Mouse (Mus musculus): ENCODE data around the gene Zzz3.

Gene Zzz3

DNA sequence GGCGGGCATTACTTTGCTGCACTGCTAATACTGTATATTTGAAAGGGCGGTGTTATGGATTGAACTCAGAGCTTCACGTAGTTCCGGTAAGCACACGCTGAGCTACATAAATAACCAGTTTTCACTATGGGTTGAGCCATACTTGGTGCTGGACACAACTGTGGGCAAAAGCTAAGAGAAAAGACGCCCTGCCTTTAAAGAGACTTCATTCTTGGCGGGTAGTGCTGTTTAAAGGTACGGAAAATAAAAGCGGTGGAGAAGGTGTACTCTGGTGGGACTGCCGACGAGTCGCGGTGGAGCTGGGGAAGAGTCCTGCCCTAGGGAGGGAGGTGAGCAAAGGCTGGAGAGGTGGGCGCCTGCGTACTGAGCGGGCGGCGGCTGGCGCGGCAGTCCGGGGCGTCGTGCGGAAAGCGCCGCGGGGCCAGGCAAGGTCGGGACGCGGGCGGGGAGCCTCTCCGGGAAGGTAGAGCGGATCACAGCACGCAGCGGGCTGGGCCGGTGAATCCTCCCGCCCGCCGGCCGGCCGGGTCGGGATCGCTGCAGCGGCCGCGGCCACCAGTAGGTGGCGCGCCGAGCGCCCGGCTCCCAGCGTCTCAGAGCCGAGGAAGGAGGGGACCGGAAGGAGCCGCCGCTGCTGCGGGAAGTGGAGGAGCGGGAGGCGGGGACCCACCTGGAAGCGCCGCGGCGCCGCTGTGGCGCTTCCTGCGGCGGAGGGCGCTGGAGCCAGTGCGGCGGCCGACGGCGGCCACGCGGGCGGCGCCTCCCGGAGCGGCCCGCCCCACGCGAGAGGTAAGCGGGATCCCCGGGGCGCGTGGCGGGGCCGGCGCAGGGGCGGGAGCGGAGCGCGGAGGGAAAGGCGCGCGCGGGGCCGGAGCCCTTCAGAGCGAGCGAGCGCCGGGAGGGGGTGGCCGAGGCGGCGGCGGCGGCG, at the start of gene Zzz3:
Zzz3 (plus strand) TSS at position 124 of the 928 bp plus-strand sequence.
- in situ Hi-C loops (cut with MseI, MboI): no loop called here

DNA sequence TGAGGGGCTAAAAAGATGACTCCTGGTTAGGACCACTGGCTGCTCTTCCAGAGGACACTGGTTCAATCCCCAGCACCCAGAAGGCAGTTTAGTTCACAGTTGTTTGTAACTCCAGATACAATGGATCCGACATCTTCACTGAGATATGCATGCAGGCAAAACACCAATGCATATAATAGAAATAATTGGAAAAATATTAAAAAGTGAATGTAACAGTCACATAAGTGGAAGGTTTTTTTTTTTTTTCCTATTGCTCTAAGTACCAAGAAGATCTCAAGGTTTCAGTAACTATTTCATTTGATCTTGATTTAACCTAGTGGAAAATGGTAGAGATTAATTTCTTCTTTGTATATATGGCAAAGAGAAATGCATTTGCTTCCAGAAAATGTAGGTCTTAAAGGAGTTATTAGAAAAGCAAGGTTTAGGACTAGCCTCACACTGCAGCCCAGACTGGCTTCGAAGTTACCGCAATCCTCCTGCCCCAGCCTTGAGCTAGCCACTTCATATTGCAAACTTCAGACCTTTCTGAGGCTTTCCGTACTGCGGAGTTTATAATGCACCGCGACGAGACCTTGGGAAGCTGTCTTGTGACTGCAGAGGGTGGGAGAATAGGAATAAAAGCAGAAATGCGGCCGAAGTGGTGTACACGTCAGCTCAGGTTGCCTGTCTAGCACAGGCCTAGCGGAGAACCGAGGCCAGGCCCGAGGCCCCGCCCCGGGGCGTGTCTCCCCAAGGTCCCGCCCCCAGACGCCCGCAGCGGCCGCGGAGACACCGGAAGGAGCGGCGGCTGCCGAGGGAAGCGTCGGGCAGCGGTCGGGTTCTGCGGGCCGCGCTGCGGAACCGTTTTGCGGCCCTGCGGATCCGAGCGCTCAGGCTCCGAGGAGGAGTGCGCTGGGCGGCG, 49.3 kb upstream of the Zzz3 start, which contains the start of gene Usp33:
Usp33 (plus strand) TSS at position 747 of the 901 bp plus-strand sequence.
- in situ Hi-C loops (cut with MseI, MboI): no loop called here

DNA sequence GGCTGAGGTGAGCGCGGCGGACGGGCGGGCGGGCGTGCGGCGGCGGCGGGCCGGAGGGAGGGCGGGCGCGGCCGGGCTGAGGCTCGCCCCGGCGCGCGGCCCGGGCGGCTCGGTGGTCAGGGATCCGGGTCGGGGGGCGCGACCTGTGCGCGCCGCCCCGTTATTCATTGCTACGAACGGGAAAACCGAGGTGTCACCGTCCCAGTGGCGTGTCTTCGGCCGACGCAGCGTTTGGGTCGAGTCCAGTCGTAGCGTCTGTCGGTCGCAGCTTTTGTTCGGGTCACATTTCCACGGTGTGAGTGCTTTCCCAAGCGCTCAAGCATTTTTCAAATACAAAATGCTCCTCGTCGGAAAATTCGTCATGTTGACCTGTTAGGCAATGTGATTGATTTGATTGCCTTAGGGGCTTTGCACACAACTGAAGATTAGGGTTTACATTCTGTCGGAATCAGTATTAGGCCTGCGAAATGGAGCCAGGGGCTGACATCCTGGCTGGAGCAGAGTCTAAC, 48.6 kb upstream of the Zzz3 start:
- in situ Hi-C loops (cut with MseI, MboI): no loop called here

DNA sequence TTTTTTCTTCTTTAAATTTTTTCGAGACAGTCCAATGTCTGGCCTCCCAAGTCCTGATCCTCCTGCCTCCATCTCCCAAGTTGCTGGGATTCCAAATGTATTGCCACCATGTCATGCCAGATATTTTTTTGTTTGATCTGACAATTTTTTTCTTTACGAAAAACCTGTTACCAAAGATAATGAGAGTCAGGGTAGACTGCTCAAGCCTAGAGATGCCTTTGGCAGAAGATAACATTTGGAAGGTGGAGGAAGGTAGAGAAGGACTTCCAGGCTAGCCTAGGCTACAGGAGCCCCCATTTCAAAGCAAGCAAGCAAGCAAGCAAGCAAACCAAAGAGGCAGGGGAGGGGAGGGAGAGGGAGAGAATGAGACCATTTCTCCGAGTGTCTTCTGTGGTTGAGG, 48.0 kb upstream of the Zzz3 start:
- in situ Hi-C loops (cut with MseI, MboI): no loop called here

DNA sequence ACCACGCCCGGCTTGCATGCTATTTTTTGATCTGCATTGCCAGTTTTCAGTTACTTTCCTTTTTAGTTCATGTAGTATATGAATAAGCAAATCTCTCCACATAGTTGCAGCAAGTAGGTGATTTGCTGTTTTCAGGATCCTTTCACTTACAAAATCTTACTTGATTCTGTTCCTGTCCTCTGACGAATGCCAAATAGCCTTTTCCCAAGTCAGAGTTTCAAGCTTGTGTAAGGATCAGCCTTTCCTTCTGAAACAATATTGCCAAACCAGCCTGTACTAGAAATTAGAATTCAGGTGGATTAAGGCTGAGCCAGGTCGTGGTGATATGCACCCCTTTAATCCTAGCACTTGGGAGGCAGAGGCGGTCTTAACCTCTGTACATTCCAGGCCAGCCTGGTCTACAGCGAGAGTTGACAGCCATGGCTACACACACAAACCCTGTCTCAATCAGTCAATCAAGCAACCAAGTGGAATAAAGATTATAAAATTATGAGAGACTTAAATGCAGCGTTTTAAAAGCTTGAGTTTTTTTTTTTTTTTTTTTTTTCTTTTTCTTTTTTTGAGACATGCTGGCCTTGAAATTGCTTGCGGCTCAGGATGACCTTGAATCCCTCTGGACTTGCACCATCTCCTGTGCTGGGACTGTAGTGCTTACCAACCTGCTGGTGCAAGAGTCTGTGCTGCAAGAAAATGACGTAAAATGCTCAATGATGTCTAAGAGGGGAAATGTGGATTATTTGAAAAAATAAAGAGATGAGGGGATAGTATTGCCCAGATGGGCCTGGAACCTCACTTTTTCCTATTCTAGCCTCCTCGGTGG, 47.1 kb upstream of the Zzz3 start:
- in situ Hi-C loops (cut with MseI, MboI): no loop called here

DNA sequence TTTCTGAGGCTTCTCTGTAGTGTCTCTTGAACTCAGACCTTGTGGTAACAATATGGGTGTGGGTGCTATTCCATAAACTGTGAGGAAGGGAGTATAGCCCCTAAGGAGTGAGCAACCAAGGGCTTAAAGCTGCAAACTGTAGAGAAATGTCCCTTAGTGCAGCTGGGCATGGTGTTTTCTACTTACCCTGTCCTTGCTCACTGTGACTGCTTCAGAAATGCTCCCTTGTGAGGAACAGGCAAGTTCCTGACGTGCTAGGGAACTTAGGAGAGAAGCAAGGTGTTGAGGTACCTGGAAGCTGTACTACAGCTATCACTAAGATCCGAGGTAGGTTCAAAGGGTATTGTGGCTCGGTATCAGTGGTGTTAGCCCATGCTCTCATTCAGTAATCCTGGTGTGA, 44.8 kb upstream of the Zzz3 start:
- in situ Hi-C loops (cut with MseI, MboI): no loop called here

DNA sequence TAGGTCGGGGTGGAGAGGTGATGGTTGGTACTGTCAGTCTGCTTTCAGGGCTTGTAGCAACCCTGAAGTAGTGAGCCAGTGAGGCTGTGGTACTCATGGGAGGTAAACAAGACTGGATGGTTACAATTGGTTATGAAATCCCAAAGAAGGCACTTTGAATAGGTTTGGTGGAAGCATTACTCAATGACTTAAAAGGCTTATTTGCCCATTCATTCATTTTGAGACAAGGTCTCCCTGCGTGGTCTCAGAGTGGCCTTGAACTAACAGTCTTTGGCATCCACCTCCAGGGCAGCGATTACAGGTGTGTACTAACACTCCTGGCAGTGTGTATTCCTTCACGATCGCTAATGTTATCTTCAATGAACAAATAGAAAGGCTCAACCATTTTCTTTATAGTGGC, 44.3 kb upstream of the Zzz3 start:
- in situ Hi-C loops (cut with MseI, MboI): no loop called here

DNA sequence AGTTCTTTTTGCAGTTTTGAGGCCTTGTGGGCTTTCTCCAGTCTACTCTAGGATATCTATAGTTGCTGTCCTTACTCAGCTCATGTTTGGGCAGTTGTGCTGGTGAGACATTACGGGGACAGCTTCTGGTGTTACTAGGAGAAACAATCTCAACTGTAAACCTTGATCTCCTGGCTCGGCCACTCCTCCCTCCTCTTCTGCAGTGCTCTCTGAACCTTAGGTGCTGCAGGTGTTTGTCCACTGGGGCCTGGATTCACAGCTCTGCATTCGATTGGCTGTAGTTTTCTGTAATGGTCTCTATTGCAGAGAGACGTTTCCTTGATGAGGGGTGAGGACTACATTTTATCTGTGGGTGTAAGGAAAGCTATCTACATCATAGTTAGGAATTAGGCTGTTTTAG, 43.0 kb upstream of the Zzz3 start:
- in situ Hi-C loops (cut with MseI, MboI): no loop called here

DNA sequence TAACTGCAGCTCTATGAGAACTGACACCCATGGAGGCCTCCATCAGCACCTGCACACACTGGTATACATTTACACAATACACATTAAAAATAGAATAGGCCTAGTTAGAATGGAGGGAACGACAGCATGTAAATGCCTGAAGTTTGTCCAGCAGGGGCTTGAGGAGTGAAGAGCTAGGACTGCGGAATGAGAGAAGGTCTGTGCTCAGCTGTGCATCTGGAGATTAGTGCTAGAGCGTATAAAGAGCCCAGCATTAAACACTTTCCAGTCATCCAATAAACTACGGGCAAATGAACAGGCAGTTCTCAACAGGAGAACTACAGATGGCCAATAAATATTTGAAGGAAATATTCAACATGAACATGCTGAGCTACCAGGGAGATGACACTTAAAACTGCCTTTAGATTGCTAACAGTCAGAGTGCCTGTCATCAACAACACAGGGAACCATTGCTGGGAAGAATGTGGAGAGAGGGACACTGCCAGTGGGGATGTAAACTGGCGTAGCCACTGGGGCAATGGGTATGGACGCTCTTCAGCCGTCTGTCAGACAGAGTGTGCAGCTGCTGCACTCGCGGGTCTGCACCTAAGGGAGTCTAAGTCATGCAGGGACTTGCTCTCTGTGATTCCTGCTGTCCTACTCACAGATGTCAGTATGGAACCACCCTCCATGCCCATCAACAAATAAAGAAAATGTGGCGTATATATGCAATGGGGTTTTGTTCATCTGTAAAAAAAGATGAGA, 41.7 kb upstream of the Zzz3 start:
- in situ Hi-C loops (cut with MseI, MboI): no loop called here

DNA sequence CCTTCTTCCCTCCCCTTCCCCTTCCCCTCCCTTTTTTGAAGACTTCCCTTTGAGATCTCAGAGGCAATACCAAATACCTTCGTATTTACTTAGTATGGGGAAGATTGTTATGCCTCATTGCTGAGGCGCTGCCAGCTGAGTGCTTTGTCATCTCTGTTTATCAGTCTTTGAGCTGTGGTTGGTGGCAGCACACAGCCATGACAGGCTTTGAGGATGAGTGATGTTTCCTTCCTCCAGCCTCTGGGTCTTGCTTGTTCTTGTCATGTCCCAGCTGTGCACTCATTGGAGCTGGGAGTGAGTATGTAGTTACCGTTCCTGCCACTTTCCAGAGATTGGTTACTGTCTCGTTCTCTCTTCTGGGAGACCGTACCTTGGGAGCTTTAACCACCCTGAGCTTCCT, 39.9 kb upstream of the Zzz3 start:
- in situ Hi-C loops (cut with MseI, MboI): no loop called here

DNA sequence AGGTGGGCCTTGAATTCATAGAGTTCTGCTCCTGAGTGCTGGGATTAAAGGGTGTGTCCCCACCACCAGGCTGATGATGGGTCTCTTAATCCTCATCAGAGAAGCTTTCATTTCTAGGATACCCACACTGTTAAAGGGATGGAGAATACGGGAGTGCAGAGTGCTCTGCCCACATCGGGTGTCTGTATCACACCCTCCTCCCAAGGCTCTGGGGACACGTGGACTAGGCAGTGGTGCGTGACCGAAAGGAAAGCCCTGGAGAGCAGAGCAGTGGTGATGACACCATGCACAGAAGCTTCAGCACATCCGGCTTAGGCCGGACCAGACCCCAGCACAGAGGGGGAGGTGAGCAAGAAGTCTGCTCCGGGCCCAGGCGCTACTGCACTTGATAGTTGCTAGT, 38.5 kb upstream of the Zzz3 start:
- in situ Hi-C loops (cut with MseI, MboI): no loop called here

DNA sequence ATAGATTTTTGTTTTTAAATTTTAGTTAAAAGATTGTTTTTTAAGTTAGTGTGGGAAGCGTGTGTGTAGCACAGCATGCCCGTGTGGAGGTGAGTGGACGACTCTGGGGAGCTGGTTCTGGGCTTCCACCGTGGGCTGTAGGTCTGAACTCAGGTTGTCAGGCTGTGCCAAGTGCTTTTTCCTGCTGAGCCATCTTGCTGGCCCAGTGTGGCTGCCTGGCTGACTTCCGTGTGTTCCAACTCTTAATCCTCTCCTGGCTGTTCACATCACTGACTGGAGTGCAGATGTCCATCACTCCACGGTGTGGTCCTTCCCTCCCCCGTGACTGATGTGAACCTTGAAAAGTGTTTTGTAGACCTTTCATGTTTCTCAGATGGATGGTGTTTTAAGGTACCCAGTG, 36.1 kb upstream of the Zzz3 start:
- in situ Hi-C loops (cut with MseI, MboI): no loop called here

DNA sequence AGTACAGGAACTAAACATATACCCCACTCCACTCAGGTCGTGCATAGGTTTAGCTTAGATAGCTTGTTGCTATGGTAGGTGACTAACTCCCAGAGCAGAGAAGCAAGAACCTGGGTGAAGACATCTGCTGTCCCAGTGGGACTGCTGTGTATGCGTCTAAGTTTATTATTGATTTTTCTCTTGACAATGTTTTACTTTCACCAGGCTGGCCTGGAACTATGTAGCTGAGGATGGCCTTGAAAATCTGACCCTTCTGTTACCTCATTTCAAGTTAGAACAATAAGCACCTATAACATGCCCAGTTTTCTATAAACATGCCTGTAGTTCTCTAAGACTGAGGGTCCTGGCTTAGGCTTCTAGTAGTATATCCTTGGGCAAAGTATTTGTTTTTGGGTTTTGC, 31.1 kb upstream of the Zzz3 start:
- in situ Hi-C loops (cut with MseI, MboI): no loop called here

DNA sequence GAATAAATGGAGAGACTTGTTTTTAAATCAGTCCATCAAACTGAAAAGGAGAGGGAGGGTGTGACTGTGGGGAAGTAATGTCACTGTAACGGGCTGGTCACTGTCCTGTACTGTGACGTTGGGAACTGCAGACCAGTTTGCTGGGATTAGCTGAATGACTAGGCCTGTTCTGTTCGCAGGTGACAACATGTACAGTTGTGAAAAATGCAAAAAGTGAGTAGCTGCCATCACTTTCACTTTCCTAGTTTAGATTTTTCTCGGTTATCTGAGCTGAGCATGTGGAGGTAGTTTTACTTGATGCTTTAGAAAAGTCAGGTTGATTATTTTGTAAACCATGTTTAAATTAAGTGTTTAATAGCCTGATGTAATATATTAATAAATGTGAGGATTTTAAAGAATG, 19.2 kb upstream of the Zzz3 start:
- in situ Hi-C loops (cut with MseI, MboI): no loop called here

DNA sequence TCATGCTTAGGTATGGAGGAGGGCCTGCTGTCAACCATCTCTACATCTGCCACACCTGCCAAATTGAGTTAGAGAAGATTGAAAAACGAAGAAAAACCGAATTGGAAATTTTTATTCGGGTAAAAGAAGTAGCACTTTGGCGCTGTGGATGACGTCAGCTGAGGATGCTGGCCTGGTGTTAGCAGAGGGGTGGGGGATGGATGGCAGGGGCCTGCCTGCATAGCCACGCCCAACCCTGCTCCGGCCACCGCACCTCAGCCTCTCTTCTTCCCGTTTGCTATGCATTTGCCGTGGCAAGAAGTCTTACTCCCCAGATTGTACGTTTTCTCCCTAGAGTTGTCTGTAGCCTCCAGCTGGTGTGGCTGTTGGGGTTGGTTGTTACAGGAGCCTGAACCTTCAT, 11.2 kb upstream of the Zzz3 start:
- in situ Hi-C loops (cut with MseI, MboI): no loop called here

DNA sequence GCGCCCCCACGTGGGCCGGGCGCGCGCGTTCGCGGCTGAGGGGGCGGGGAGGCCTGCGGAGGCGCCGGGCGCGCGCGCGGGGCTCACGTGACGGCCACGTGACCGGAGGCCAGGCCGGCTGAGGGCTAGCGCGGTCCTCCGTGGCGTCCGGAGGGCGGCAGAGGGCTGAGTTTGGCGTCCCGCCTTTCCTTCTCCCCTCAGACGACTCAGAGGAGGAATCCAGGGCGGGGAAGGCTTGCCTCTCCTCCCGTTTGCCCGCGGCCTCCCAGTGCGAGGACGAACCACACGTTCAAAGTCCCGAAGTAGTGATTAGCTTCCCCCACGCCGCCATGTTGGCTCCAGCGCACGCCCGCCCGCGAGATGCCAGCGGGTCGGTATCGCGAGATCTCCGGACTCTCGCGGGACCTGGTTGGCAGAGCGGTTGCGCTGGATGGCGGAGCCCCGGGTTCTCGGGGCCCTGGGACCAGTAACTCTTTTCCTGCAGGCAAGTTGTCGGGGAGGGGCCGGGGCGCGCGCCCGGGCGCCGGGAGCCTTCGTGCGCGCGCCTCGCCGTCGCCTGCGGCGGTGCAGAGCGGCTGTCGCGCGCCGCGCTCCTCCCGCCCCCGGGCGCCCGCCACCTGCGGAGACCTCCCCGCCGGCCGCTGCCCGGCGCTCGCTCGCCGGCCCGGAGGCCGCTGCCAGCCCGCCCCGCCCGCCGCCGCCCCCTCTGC, 1.2 kb downstream of the Zzz3 start:
- in situ Hi-C loops (cut with MseI, MboI): no loop called here

DNA sequence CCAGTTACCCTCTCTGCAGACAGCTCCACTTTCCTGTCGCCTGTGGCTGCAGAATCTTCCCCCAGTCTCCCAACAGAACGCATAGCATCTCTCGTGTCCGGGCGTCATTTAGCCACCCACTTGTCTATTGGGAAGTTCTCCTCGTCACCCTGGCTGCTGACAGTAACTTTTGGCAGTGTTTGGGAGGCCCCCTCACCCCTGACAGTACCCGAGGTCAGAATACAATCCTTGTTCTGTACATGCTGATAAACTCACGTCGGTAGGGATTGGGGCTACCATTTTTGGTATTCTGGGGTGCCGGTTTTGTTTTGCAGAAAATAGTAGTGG, 1.7 kb downstream of the Zzz3 start:
- in situ Hi-C loops (cut with MseI, MboI): no loop called here

DNA sequence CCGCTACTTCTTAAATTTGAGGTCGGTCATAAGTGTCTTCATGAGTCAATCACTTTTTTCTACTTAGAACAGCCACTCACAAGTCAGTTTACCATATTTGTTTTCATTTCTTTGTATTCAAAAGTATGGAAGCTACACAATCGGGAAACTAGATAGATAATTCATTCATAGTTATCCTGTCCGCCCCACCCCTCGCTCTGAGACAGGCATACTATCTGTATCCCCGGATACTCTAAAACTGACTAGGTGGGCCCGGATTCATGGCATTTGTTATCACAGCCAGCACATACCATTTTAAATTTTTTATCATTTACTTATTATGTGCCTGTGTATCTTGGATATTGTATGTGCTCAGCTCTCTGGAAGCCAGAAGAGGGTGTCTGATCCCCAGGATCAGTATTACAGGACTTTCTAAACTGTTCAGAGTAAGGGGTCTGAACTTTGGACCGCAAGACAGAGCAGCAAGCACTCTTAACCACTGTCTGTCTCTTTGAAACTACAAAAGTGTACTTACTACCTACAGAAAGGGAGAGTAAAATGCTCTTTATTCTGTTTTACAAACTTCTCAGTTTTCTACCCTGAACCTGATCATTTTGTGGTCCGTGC, 2.2 kb downstream of the Zzz3 start:
- in situ Hi-C loops (cut with MseI, MboI): no loop called here

DNA sequence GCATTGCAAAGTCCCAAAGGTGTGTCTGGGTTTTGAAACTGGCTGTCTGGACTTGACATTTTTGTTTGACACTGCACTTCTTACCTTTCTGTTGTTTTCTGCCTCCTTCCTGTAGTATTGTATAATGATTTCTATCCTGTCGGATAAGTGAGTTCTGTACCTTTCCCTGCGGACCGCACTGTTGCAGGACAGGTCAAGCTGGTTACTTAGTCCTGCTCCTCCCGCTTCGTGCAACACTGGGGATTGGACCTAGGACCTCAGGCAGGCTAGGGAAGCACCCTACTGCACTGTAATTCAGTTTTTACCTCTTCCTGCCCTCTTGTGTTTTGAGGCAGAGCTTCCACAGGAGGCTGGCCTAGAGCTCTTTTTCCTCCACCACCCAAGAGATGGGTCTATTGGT, 5.2 kb downstream of the Zzz3 start:
- in situ Hi-C loops (cut with MseI, MboI): no loop called here

DNA sequence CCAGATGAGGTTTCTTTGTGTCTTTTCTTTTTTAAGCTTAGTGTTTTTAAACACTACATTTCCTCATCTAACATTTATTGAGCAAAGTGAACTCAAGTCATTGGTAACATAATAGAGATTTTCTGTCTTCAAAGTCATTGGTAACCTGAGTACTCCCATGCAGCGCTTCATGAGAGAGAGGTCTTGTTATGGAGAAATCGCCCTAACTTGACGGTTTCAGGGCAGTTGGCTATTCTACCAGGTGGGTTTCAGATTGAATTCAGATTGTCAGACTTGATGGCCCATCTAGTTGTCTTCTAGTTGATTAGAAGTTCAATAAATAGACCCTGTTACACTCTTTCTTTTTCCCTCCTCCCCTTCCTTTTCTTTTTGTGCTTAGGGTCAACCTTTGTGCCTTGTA, 5.6 kb downstream of the Zzz3 start:
- in situ Hi-C loops (cut with MseI, MboI): no loop called here
